Mouse (Mus musculus) c-Kit-positive CD71-positive TER-119-negative erythroid progenitor cells, embryonic 14.5 days (primary cell): Measurements from ENCODE around the gene Myo9b.
"Not testable (repeated sequence)": the region's sequence is repeated elsewhere in the genome, so short reads cannot be mapped to it uniquely, and the experiment has no call there.

Experiments
- DNase-seq: peaks from one replicate; pipeline ENCODE4 v3.0.0-alpha.2; 2013; ENCODE audit warnings: low read depth

Gene Myo9b

GRCm38 (mm10) chr8:71296784-71297183 is 24.3 kb downstream of the Myo9b start:
- DNase-seq, result no peak

DNA sequence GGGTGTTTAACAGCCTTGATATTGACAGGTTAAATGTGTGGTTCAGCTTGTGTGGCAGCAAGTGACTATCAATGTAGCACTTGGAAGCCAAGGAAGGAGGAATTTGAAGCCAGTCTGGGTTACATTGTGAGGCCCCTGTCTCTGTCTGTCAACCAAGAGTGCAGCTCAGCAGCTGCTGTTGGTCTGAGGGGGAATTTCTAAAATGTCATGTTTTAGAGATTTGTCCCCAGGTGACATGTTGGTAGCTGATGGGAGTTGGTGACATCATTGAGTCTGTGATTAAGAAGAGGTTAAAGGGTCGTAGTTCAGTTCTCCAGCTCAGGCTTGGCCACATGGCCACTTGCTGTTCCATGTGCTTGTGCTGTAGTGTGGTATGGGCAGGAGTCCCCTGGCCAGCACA is 24.9 kb downstream of the Myo9b start:
- no peak for DNase-seq

- DNase-seq, result no peak
Measured at GRCm38 (mm10) chr8:71299716-71300115, 27.2 kb downstream of the Myo9b start.

- DNase-seq, result no peak
Measured at GRCm38 (mm10) chr8:71302788-71303187, 30.3 kb downstream of the Myo9b start.

- DNase-seq, result no peak
Measured at GRCm38 (mm10) chr8:71303632-71304031, 31.1 kb downstream of the Myo9b start.

GRCm38 (mm10) chr8:71305988-71306387 is 33.5 kb downstream of the Myo9b start:
- no peak for DNase-seq

DNA sequence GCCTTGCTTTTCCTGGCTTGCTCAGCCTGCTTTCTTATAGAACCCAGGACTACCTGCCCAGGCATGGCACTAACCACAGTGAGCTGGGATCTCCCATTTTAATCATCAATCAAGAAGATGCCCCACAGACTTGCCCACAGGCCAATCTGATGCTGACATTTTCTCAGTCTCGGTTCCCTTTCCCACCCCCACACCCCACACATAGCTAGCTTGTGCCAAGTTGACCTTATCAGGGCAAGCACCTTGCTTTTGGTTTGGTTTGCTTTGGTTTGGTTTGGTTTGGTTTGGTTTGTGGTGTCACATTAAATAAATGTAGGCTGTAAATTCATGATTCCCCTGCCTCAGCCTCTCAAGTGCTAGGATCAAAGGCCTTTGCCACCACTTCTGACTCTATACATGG is 34.9 kb downstream of the Myo9b start:
- DNase-seq, result no peak

- no peak for DNase-seq
Measured at GRCm38 (mm10) chr8:71307913-71308312, 35.4 kb downstream of the Myo9b start.

- DNase-seq, result no peak
Measured at GRCm38 (mm10) chr8:71310446-71310845, 37.9 kb downstream of the Myo9b start.

GRCm38 (mm10) chr8:71312700-71313099 is 40.2 kb downstream of the Myo9b start:
- DNase-seq, result no peak

DNA sequence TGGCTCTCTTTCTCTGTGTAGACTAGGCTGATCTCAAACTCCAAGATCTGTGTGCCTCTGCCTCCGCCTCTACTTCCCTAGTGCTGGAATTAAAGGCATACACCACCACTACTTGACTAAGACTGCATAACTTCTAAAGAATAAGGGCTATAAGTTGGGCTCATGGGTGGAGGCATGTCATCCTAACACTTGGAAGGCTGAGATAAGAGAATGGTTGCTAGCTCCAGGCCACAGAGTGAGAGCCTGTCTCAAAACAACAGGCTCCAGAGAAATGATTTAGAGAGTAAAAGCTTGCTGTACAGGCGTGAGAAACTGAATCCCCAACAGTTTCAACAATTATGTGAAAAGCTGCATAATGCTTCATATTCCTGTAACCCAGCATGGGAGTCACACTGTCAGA is 41.4 kb downstream of the Myo9b start:
- DNase-seq, result peak; percentile 45

- no peak for DNase-seq
Measured at GRCm38 (mm10) chr8:71315972-71316371, 43.5 kb downstream of the Myo9b start.

DNA sequence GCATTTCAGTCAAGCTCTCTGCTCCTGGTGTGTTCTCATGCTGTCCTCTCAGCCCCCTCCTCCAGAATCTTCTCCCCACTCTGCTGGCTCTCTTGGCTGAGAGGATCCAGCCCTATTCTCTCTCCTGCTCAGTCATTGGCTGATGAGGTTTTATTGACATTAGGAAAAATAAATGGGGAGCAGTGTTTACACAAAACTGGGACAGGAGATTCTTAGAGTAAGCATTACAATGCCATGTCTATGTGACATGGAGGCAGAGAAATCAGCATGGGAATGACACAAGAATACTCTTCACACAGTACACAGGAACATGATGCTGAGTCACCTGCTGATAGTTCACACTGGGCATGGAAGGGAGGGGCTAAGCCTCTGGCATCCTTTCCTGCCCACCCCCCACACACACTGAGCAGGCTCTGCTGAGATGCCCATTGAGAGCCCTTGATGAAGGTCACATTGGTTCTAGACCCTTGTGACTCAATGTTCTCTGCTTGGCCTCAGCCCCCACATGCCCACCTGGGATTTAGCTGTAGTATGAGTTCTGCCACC is 44.0 kb downstream of the Myo9b start:
- DNase-seq, result no peak

- not testable (repeated sequence) for DNase-seq
Measured at GRCm38 (mm10) chr8:71318610-71319009, 46.1 kb downstream of the Myo9b start.

GRCm38 (mm10) chr8:71319760-71320159 is 47.2 kb downstream of the Myo9b start:
- DNase-seq, result not testable (repeated sequence)

GRCm38 (mm10) chr8:71322939-71323338 is 50.4 kb downstream of the Myo9b start:
- DNase-seq, result no peak

DNA sequence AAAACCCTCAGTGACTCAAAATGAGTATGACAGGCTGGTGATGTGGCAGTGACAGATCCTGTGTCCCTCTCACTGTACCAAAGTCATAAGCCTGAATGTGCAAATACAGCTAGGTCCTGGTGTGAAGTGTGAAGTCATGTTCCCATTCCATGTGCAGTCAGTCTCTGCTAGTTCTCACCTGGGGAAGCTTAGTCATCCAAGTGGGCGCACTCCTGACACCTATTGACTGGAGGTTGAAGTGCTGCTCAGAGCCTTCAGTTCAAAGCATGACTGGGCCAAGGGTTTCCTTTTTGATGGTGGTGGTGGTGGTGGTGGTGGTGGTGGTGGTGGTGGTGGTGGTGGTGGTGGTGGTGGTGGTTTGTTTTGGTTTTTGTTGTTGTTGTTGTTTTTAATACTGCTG is 52.3 kb downstream of the Myo9b start:
- DNase-seq, result no peak

GRCm38 (mm10) chr8:71337834-71338233 is 65.3 kb downstream of the Myo9b start:
- DNase-seq, result not testable (repeated sequence)

- peak; percentile 45 for DNase-seq
Measured at GRCm38 (mm10) chr8:71340625-71341024, 68.1 kb downstream of the Myo9b start.

DNA sequence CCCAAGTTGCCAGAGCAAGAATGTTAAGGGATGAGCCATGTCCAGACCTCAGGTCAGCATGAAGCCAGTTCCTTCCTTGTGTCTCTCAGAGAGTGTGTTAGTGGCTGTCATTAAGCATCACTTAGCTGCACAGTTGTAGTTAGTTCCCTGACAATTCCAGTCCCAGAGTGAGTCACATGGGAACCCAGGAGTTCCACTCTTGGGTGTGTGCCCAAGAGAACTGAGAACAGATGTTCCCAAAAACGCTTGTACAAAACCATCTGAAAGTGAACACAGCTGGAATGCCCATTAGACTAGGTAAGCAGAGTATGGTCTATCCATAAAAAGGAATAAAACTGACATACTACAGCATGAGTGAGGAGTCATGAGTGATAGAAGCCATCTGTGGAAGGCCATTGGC is 74.1 kb downstream of the Myo9b start:
- no peak for DNase-seq

GRCm38 (mm10) chr8:71351117-71351516 is 78.6 kb downstream of the Myo9b start:
- DNase-seq, result no peak

DNA sequence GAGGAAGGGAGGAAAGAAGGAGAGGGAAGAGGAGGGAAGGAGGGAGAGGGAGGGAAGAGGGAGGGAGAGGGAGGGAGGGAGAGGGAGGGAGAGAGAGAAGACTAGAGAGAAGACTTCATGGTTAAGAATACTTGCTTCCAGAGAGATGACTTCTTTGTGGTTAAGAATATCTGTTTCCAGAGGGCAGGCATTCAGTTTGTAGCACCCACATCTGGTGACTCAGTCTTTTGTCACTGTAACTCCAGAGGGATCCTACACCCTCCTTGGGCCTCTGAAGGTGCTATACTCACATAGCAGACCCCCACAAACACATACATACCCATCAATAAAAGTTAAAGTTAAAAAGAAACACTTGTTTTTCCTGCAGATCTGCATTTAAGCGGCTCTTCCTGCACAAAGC is 79.0 kb downstream of the Myo9b start:
- DNase-seq, result no peak

DNA sequence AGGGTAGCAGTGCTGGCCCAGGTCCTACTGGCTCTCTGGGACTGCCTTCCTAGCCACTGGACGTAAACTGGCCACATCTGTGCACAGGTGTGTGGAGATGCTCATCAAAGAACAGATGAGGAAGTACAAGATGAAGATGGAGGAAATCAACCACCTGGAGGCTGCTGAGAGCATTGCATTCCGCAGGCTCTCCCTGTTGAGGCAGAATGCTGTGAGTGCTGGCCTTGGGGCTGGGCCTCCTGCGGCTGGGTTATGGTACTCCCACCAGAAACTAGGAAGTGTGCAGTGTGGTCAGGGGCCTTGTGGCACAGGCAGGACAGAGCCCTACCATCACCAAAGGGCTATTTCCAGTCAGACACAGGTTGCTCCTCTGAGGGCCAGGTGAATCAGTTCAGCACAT is 85.5 kb downstream of the Myo9b start:
- no peak for DNase-seq

DNA sequence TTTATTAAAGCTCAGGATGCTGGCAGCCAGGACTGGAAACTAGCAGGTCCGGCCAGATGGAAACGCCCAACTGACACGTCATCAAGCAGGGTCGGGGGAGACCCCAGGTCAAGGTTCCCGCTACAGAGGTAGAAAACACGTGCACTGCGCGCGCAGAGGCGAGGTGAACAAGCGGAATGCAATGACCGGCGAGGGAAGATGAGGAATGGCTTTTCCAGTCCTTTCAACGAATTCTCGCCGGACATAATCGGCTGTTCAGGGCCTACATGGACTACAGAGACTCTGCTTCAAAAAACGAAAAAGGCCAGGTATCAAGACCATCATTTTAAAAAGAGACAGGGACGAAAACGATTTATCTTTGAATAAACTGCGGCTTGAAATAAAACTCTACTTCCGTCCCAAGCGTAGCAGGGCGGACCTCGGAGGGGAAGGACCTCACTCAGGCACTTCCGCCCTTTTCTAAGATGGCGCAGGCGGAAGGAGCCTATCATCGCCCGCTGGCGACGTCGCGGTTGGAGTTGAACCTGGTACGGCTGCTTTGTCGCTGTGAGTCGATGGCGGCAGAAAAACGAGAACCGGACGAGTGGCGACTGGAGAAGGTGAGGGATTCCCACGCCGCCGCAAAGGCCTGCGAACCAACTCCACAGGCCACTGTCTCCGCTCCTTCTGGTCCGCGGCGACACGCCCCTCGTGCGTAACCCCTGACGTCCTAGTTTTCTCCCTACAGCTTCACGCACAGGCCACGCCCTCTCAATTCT is 94.4 kb downstream of the Myo9b start, which contains the start of gene Use1:
Use1 (plus strand) TSS at position 78 of the 758 bp plus-strand sequence.
- peak; percentile 88 for DNase-seq
